Mouse (Mus musculus): ENCODE results near the gene Anapc15. TPM values are rescaled to one million over a fixed set of nuclear protein-coding genes. Genes with fewer than 3 reads are reported as not detected.
"Not testable (repeated sequence)": the region's sequence is repeated elsewhere in the genome, so short reads cannot be mapped to it uniquely, and the experiment has no call there.

The Anapc15 gene
- total RNA-seq, 2 experiments from 2014 or later, result 57.1 to 94.9 TPM

DNA sequence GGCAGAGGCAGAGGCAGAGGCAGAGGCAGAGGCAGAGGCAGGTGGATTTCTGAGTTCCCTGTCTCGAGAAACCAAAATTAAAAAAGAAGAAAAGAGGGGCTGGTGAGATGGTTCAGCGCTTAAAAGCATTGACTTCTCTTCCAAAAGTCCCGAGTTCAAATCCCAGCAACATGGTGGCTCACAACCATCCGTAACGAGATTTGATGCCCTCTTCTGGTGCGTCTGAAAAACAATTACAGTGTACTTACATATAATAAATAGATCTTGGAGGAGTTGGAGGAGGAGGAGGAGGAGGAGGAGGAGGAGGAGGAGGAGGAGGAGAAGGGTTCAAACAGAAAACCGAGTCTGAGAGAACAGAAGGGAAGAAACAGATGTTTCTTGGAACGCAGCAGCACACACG lies 32.2 kb downstream of the Anapc15 start:
- ATAC-seq (ENCODE audit: poor library complexity, severe bottlenecking), result no peak

DNA sequence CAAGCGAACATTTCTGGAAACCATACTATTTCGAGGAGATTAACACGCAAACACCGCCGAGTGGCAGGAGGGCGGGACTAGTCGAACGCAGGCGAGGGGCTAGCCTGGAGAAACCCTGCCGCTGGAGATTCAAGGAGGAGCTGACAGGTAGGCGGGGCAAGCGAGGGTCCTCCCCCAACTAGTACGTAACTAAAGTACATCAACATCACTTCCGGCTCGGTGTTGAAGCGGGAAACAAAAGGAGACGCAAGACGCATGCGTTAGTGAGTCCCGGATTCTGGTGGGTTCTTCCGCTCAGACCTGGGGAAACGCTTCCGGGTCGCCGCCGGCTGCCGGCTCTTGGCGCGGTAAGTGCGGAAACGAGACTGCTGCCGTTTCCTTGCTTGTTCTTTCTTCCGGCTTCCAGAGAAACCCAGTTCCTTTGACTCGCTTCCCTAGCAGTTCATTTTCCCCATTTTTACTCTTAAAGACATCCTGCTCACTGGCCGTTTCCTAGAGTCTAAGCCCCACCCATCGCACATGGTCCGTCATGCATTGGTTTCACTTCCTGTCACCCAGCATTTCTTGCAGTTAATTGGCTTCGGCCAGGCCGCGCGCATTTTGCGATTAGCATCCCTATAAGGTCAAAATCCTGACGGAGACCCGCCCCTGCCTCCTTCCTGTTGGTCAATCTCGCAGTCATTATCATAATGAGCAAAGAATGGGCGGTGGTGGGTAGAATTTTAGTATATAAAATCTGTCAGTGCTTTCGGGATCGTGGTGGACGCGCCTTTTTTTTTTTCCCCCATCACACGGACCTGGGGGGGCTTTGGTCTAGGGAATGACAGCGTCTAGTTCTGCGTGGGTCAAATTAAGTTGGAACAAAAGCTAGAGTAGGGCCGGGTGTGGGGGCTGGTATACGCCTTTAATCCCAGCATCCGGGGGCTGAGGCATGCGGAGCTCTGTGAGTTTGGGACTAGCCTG lies 32.9 kb downstream of the Anapc15 start:
- peak; percentile 94 for ATAC-seq (ENCODE audit: poor library complexity, severe bottlenecking)

DNA sequence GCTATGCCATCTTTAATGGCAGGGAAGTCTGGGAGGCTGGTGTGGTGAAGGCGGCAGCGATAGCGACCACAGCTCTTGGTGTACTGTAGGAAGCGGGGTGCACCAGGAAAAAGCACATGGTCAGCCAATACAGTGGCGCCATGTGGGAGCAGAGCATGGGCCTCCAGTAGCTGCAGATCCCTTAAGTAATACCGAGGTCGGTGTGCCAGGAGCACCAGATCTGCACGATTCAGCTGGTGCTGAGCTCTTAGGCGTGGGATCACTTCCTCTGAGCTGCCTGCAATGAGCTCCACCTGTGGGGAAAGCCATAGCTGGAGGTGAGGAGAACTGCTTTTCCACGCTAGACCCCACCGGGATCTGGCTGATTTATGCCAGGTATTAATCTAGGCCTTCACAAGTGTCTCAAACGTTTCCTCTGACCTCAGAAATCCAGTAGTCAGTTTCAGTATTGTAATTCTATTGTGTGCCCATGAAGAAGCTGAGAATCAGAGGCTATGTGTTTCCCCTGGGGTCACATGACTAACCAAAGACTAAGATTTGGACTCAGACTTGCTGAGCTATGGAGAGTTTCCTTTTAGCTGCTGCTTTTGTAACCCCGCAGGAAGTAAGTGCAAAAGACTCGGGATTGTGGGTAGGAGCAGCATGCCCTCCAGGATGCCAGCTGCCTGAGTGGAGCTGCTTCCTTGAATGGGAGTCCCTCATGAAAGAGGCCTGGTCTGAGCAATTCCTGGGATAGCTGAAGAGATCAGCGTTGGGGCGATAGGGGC lies 37.0 kb downstream of the Anapc15 start:
- no peak for ATAC-seq (ENCODE audit: poor library complexity, severe bottlenecking)

DNA sequence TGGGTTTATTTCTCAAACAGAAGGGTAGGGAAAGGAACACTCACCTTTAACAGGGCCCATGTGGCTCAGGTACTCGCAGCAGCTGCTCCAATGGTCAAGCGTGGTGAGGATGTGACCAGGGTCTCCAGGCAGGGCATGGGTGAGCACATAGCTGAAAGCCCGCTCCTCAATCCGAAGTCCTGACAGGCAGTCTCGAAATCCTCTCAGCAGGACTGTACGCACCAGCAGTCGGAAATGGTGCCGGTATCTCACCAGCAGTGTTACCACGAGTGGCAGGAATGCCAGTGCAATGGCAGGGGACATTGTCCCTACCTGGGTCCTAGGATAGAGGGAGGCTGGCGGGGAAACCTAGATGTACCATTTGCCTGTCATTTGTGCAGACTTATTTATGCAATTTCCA lies 38.5 kb downstream of the Anapc15 start:
- ATAC-seq (ENCODE audit: poor library complexity, severe bottlenecking), result no peak

DNA sequence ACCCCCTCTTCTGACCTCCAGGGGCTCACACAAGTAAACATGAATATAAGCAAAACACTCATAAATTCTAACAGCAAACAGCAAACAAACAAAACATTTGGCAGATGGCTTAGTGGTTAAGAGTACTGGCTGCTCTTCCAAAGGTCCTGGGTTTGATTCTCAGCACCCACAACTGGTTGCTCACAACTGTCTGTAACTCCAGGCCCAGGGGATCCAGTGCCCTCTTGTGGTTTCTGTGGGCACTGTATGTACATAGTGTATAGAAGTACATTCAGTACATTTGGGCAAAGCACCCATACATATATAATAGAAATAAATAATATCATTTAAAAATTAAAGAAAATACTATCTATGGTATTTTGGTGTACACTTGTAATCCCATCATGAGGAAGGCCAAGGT lies 39.3 kb downstream of the Anapc15 start:
- ATAC-seq (ENCODE audit: poor library complexity, severe bottlenecking), result no peak

DNA sequence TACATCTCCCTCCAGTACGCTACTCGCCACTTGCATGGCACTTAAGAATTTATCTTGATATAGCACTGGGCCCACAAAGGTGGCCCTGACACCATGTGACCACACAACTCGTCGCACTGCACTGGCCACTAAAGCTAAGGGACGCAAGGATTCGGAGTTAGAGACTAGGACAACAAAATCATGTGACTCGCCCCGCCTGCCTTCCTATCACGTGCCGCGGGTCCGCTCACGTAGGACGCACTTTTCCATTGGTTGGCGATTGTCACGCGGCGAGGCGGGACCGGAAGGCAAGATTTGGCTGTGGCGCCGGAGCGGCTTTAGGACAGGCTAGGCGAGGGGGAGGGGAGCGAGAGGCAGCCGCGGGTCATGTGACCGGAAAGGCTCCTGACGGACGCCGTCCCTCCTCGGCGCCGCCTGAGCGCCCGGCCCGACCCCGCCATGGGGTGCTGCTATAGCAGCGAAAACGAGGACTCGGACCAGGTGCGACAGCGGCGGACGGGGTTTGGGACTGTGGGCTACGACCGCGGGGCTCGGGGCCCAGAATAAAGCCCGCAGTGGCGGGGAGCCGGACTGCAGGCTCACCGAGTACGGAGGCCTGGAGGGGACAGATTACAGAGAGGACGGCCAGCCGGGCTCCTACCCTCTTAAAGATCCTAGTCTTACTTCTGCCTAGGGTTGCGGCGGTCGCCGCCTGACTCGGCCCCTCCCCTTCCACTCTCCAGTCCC lies 42.2 kb downstream of the Anapc15 start, which contains the start of gene Lamtor1:
TSS of gene Lamtor1 (plus strand) at position 344 of the 726 bp plus-strand sequence.
- ATAC-seq (ENCODE audit: poor library complexity, severe bottlenecking), result peak; percentile 88

DNA sequence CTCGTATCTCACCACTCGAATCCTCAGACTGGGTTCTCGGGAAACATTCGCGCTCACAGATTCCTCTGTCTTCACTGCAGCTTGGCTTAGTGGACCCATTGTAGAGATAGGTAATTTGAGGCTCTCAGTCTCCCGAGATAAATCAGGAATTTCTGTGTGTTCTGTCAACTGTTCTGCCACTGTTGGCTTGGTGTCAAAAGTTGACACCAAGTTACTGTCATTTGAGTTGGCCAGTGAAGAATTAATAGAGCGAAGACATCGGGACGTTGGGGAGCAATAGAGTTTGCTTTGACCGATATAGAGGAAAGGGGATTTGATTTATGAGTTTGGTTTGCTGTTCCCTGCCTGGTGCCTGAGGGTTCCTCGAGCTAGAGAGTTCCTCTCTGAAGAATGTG lies 42.8 kb downstream of the Anapc15 start, which contains the start of gene Tomt:
TSS of gene Tomt (minus strand) at position 73 of the 395 bp plus-strand sequence.
- ATAC-seq (ENCODE audit: poor library complexity, severe bottlenecking), result no peak

DNA sequence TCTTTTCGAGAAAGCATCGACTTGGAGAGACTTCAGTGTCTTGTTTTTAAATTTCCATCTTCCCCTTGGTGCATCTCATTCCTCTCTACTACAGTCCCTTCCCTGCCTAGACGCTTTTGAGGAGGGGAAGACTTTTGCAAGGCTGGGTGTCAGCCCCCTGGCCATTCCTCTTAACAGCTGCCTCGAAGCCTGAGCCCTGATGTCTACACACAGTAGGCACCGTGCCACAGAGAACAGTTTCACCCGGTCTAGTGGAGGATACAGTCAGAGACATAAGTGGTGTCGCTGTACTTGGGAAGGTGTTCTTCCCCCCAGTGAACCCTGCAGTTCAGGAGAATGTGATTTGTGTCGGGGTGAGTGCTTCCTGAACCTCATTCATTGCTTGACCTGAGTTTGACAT lies 43.2 kb downstream of the Anapc15 start:
- ATAC-seq (ENCODE audit: poor library complexity, severe bottlenecking), result 0 out of 2 replicates have a peak, but pooled peaks have one; percentile 2

DNA sequence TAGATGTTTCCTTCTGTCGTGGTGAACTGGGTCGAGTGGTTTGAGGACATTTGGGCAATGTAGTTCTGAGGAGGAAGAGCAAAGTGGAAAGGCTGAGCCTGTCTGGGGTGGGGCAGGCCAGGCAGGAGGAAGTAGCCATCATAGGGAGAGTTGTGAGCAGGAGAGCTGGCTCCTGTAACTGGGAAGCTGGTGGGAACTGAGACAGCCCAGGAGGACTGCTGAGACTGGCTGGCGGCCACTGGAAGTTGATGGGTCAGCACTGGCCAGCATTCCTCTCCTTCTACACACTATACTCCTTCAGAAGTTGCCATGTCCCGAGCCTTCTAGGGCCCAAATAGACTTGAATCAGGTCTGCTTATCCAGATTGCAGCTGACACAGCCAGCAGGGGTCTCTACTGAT lies 44.9 kb downstream of the Anapc15 start:
- ATAC-seq (ENCODE audit: poor library complexity, severe bottlenecking), result peak; percentile 34

DNA sequence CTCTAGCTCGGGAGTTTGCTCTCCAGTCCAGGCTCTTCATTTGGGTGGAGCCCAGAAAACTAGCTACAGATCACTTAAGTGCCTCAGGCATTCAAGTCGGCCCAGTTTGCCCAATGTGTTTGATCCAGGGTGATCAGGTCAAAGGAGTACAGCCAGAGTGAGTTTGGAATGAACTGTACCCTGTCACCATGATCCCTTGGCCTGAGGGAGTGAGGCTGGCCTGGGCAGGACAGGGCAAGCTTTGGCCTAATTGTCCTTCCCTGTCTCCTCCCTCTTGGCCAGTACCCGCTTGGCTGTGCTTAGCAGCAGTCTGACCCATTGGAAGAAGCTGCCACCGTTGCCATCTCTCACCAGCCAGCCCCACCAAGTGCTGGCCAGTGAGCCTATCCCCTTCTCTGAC lies 46.6 kb downstream of the Anapc15 start:
- ATAC-seq (ENCODE audit: poor library complexity, severe bottlenecking), result no peak

DNA sequence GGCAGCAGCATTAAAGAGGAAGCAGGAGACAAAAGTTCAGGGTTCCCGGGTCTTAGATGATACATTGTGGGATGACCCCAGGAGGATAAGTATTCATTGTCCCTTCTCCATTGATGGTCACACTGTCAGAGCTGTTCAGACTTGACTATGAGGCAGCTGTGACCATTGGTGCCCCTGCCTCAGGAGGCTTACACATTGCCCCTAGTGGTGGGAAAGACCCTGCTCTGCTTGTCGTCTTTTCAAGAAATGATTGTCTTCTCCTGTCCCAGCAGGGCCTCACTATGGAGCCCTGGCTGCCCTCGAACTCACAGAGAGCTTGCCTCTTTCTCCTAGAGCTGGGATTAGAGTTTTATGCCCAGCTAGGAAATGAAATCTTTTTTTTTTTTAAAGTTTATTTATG lies 48.5 kb downstream of the Anapc15 start:
- no peak for ATAC-seq (ENCODE audit: poor library complexity, severe bottlenecking)

DNA sequence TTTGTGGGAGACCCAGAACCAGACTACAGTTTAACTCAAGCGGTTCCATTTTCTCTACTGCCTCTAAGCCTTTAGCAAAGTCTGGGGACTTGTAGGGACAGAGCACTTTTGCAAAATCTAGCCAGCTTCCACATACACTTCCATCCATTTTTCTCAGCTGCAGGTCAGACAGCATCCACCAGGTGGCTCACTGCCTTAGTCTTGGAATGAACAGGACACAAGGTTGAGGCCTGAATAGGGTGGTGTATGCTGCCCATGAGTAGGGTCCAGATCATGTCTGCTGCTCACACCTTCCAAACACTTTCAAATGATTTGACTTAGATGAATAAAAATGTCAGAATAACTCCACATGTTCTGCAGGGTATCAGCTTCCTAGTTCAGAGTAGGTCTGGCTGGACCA lies 54.6 kb downstream of the Anapc15 start:
- peak; percentile 88 for ATAC-seq (ENCODE audit: poor library complexity, severe bottlenecking)

DNA sequence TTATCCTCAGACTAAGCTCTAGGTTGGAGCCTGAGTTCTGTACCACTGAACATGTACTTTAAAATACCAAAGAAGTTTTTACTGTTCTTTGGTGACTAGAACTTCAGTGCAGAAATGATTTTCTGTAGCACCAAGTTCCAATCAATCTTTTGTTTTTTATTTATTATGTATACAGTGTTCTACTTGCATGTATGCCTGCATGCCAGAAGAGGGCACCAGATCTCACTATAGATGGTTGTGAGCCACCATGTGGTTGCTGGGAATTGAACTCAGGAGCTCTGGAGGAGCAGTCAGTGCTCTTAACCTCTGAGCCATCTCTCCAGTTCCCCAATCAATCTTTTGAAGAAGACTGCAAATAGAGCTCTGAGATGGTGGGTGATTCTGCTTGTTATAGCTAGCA lies 62.4 kb downstream of the Anapc15 start:
- not testable (repeated sequence) for ATAC-seq (ENCODE audit: poor library complexity, severe bottlenecking)

DNA sequence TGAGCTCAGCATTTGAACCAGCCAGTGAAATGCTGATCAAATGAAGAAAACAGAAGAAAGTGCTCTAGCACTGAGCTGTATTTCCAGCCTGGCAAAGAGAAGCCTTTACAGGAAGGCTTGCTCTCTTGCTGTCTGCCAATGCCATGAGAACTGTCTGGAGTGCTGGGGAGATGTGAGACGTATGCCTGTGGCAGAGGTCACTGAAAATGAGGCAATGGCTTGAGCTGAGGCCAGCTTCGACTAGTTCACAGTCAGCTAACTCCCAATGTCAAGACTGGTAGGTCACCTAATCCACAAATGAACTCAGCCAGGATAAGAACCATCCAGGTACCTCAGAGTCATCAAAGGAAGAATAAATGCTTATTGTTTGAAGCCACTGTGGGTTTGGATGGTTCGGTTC lies 64.6 kb downstream of the Anapc15 start:
- no peak for ATAC-seq (ENCODE audit: poor library complexity, severe bottlenecking)

DNA sequence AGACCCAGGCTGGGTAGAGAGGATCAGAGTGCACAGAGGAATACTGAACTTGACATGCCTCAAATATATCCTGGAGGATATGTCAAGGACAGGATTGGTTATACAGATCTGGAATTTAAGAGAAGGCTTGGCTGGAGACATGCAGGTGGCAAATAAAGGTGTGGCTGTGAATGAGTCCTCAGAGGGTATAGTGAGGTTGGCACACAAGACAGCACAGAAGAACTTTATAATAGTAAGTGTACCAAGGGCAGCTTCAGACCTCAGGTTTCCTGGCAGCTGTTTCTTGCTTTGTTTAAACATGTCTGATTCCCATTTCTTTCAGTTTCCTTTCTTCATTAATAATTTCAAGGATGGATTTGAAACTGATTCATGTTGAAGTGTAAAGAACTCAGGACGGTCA lies 69.0 kb downstream of the Anapc15 start:
- ATAC-seq (ENCODE audit: poor library complexity, severe bottlenecking), result no peak

DNA sequence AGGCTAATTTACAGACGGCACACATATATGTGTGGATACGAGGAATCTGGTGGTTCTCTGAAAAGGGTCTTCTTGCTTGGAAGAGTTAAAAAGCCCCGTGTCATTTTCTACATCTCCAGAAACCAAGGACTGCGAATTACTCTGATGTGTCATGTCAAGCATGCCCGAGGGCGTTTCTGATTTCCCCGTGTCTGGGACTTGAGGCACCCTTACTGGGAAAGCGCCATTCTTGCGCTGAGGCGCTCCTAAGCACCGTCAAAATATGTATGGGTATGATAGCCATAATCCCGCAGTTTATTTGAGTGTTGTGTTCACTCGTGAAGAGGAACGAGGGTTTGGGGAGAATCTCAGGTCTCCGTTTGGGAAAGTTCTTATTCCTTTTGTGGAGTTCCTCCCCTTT lies 69.8 kb downstream of the Anapc15 start:
- ATAC-seq (ENCODE audit: poor library complexity, severe bottlenecking), result peak; percentile 14

DNA sequence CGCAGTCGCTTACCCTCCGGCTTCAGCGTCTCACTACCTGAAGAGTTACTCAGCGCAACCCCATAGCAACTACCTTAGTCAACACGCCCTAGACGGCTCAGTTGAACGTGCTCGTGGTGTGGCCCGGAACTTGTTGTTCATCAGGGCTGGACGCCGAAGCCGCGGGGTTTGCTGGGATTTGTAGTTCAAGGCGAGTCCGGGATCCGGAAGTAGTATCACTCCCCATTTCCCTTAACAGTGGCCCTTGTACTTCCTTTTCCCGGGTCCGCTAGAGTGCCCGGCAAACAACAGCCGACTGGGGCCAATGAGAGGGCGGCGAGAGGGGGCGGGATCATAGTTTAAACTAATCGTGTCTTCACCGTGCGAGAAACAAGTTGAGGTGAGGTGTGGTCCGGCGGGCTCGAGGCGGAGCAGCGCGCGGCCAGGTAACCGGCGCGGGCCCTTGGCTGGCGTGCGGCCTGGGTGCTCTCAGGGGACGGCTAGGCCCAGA lies 70.3 kb downstream of the Anapc15 start, which contains the start of the genes Lrrc51 and Numa1:
TSS of gene Lrrc51 (minus strand) at position 145 of the 490 bp plus-strand sequence.
TSS of gene Numa1 (plus strand) at position 361 of the 490 bp plus-strand sequence.
- ATAC-seq (ENCODE audit: poor library complexity, severe bottlenecking), result peak; percentile 99

DNA sequence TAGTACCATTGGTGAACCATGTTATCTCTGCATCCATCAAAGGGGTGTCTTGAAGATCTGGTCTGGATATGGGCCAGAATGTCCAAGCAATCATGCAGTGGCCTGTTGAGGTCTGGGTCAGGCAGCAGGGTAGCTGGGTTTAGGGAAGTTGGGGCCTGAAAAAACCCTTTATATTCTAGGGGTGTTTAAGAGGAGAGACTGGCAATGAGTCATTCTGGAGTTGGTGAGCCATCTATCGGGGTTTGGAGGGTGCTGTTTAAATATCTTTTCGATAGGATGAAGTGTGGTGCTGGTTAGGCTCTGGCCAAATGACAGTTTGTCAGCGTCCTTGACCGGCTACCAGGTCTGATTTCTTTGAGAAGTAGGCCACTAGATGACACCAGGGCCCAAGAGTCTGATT lies 72.4 kb downstream of the Anapc15 start:
- ATAC-seq (ENCODE audit: poor library complexity, severe bottlenecking), result no peak

DNA sequence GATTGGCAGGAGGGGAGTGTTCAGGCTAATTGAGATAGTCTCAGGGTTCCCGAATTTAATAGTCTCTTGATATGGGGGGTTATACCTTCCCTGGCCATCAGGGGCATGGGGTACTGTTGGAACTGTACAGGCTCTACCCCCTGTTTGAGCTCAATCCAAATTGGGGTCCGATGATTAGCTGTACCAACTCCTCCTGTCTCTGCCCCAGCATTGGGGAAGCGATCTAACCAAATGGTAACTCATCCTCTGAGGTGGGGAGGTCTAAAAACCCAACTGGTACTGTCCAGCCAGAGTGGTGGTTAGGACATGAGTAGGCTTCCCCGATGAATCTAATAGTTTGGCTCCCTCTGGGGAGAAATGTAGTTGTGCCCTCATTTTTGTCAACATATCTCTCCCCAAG lies 73.5 kb downstream of the Anapc15 start:
- no peak for ATAC-seq (ENCODE audit: poor library complexity, severe bottlenecking)

DNA sequence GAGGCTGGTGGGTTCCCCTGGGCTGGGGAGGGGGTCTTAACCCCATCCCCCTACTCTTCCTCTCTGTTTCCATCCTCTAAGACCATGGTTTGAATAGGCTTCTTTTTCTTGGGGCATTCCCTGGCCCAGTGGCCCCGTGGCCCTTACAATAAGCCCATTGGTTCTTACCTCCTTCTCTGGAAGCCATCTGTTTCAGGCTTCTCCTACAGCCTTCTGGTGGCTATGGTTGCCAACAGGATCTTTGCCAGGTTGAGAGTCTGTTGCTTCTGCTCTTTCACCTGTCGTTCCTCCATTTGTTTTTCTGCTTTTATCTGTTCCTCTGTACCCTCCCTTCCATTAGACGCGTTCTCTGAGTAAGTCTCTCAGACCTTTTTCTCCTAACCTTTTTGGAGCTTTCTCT lies 74.1 kb downstream of the Anapc15 start:
- ATAC-seq (ENCODE audit: poor library complexity, severe bottlenecking), result no peak

DNA sequence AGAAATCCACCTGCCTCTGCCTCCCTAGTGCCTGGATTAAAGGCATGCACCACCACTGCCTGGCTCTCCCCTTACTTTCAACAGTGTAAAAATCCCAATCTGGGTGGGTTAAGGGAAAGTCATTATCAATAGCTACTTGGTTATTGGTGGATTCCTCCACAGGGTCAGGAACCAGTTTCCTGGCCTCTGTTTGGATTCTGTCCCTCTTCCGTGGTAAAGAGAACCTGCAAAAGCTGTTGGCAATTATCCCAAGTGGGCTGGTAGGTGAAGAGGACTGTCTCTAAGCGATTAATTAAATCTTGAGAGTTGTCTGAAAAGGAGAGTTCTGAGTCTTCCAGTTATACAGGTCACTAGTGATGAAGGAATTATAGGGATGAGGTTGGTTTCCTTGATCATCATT lies 74.8 kb downstream of the Anapc15 start:
- no peak for ATAC-seq (ENCODE audit: poor library complexity, severe bottlenecking)

All from megakaryocyte, adult 5-6 weeks (primary cell).